Comparison of ENCODE assay signal across 23 mouse cellular contexts in the genomic region with DNA sequence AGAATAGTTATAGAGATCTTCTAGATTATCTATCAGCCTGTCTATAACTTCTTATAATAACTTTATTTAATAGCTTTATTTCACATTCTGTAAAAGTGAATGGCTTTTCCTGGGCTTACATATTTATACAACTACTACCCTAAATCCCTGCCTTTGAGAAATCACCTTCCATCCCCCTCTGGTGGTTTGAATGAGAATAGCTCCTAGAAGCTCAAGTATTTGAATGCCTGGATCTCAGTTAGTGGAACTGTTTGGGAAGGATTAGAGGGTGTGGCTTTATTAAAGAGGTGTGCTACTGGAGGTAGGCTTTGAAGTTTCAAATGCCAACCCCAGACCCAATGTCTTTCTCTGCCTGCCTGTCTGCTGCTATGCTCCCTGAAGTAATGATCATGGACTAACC. TPM values are rescaled to one million over a fixed set of nuclear protein-coding genes. Genes with fewer than 3 reads are reported as not detected.
DNase-seq lines count a peak whose midpoint lies in the region; ATAC-seq and TF ChIP-seq lines count a peak whose summit lies in the region.
"Had no signal": no experiment of that assay in that cellular context is flagged by ENCODE, and none has a peak within 500 bp of the region (broad histone marks: within the 10 kb centered on the region; RNA-seq: fewer than 3 reads in every experiment).

No protein-coding gene starts in this region.

- H3K4me1 ChIP-seq in liver, postnatal 0 days (ENCODE audit: insufficient read depth): peaks cover 14% of the 10 kb centered on the region
- H3K4me1 ChIP-seq in liver, embryonic 12.5 days: peaks cover 31% of the 10 kb centered on the region
- H3K4me1 ChIP-seq in E14TG2a.4 (replicated peaks; ENCODE audit: low read depth, low read length): peaks cover 39% of the 10 kb centered on the region
- peaks cover 12% of the 10 kb centered on the region for H3K4me1 ChIP-seq in hindbrain, embryonic 10.5 days (replicated peaks)
- H3K4me1 ChIP-seq: embryonic facial prominence, embryonic 15.5 days had no signal

- no peak overlapping the region for H3K4me2 ChIP-seq in liver, postnatal 0 days (ENCODE audit: low read depth, low read length)
- no peak overlapping the region for H3K4me2 ChIP-seq in liver, embryonic 12.5 days
- H3K4me2 ChIP-seq: embryonic facial prominence, embryonic 15.5 days; heart, embryonic 13.5 days; limb, embryonic 12.5 days; liver, embryonic 15.5 days; neural tube, embryonic 12.5 days had no signal

- H3K36me3 ChIP-seq in liver, postnatal 0 days (replicated peaks; ENCODE audit: insufficient read depth, low read length): no peaks in the 10 kb centered on the region
- H3K36me3 ChIP-seq in liver, embryonic 12.5 days: peaks cover 5% of the 10 kb centered on the region; the same call in 1 of the 2 replicates
- no peaks in the 10 kb centered on the region for H3K36me3 ChIP-seq in E14TG2a.4 (ENCODE audit: insufficient read depth, low read length)
- H3K36me3 ChIP-seq in hindbrain, embryonic 10.5 days: peaks cover 9% of the 10 kb centered on the region; the same call in 1 of the 2 replicates
- H3K36me3 ChIP-seq: embryonic facial prominence, embryonic 15.5 days; heart, embryonic 13.5 days; limb, embryonic 12.5 days; liver, embryonic 15.5 days; neural tube, embryonic 12.5 days had no signal

- ATAC-seq in liver, postnatal 0 days: no peak
- ATAC-seq in liver, embryonic 12.5 days: no peak
- ATAC-seq: forebrain, embryonic 16.5 days; hindbrain, postnatal 0 days had no signal

- TF ChIP-seq CTCF in liver, postnatal 0 days (IDR thresholded peaks at IDR 0.05; ENCODE audit: low read depth): peak; percentile 40
- peak; percentile 45 for TF ChIP-seq CTCF in E14TG2a.4 (conservative IDR thresholded peaks at IDR 0.05; ENCODE audit: low read length)

- DNase-seq in heart, adult 11 months: peak; percentile 68
- no peak for DNase-seq in heart, postnatal 10 days
- DNase-seq in liver, postnatal 0 days: no peak
- DNase-seq in ZHBTc4 (ENCODE audit: low read depth, low spot score): peak; percentile 85
- DNase-seq in right cerebral cortex, adult 2 months (ENCODE audit: low spot score in 2 of 2): no peak
- DNase-seq in hindbrain, embryonic 10.5 days (ENCODE audit: low spot score): no peak
- DNase-seq: cerebellum, adult 2 months; cerebellum, postnatal 36 days; kidney, adult 2 months; kidney, postnatal 25 days; layer of hippocampus, adult 9-11 months; right cerebral cortex, adult 18-20 months had no signal

- H3K27ac ChIP-seq in liver, postnatal 0 days (ENCODE audit: low read depth): no peak overlapping the region
- no peak overlapping the region for H3K27ac ChIP-seq in liver, embryonic 12.5 days
- H3K27ac ChIP-seq in hindbrain, embryonic 10.5 days: no peak overlapping the region
- H3K27ac ChIP-seq: embryonic facial prominence, embryonic 15.5 days; heart, embryonic 13.5 days; hindbrain, postnatal 0 days; limb, embryonic 12.5 days; macrophage; midbrain, embryonic 10.5 days; neural tube, embryonic 12.5 days had no signal

- TF ChIP-seq EP300 in liver, postnatal 0 days (IDR thresholded peaks at IDR 0.05; ENCODE audit: low read depth): no peak

- H3K9ac ChIP-seq in liver, postnatal 0 days (replicated peaks): no peak overlapping the region
- H3K9ac ChIP-seq in liver, embryonic 12.5 days: no peak overlapping the region
- H3K9ac ChIP-seq: embryonic facial prominence, embryonic 15.5 days; heart, embryonic 13.5 days; limb, embryonic 12.5 days; liver, embryonic 15.5 days; neural tube, embryonic 12.5 days had no signal

- no peaks in the 10 kb centered on the region for H3K27me3 ChIP-seq in liver, postnatal 0 days (ENCODE audit: insufficient read depth, low read length)
- no peaks in the 10 kb centered on the region for H3K27me3 ChIP-seq in liver, embryonic 12.5 days (replicated peaks)
- no peaks in the 10 kb centered on the region for H3K27me3 ChIP-seq in E14TG2a.4 (ENCODE audit: insufficient read depth, low read length)
- H3K27me3 ChIP-seq in hindbrain, embryonic 10.5 days (ENCODE audit: insufficient read depth, poor library complexity, severe bottlenecking): no peaks in the 10 kb centered on the region
- H3K27me3 ChIP-seq: embryonic facial prominence, embryonic 15.5 days; heart, embryonic 13.5 days; limb, embryonic 12.5 days; liver, embryonic 15.5 days; neural tube, embryonic 12.5 days had no signal

- H3K4me3 ChIP-seq in liver, postnatal 0 days (ENCODE audit: low read depth, low read length): no peak overlapping the region
- no peak overlapping the region for H3K4me3 ChIP-seq in liver, embryonic 12.5 days
- no peak overlapping the region for H3K4me3 ChIP-seq in E14TG2a.4 (replicated peaks; ENCODE audit: low read length)
- H3K4me3 ChIP-seq in hindbrain, embryonic 10.5 days: no peak overlapping the region
- H3K4me3 ChIP-seq: embryonic facial prominence, embryonic 15.5 days; heart, embryonic 13.5 days; limb, embryonic 12.5 days; liver, embryonic 15.5 days; midbrain, embryonic 10.5 days; neural tube, embryonic 12.5 days had no signal

- H3K9me3 ChIP-seq in liver, postnatal 0 days (ENCODE audit: low read length): peaks cover 4% of the 10 kb centered on the region
- peaks cover 5% of the 10 kb centered on the region for H3K9me3 ChIP-seq in liver, embryonic 12.5 days (replicated peaks)
- peaks cover 6% of the 10 kb centered on the region for H3K9me3 ChIP-seq in E14TG2a.4 (ENCODE audit: low read length)
- H3K9me3 ChIP-seq in hindbrain, embryonic 10.5 days: peaks cover 8% of the 10 kb centered on the region; the same call in 1 of the 2 replicates
- H3K9me3 ChIP-seq: embryonic facial prominence, embryonic 15.5 days; liver, embryonic 15.5 days; neural tube, embryonic 12.5 days had no signal

- intact Hi-C loops in heart, postnatal 10 days (cut with DNase I): no loop called here

RNA-seq across cellular contexts. Expression of a gene that starts 10.0 kb away (rescaled TPM):
- total RNA-seq in heart, postnatal 10 days (2021): 10 to 100 TPM; 88.2 to 97.4 TPM
- 11.5 and 11.9 TPM in 2 replicates for polyA plus RNA-seq in liver, postnatal 0 days (2015; fragmentation: Nextera tagmentation; extraction: Ambion mirVana)
- 27.3 and 28.3 TPM in 2 replicates for polyA plus RNA-seq in liver, embryonic 12.5 days (2016; fragmentation: Nextera tagmentation; extraction: Ambion mirVana)
- 39.2 and 41.6 TPM in 2 replicates for polyA plus RNA-seq in hindbrain, embryonic 10.5 days (2016; fragmentation: Nextera tagmentation; extraction: Ambion mirVana)

RNA-seq across cellular contexts. Expression of a gene that starts 10.9 kb away (rescaled TPM):
- 10 to 100 TPM; 36.9 to 37.8 TPM for total RNA-seq in heart, postnatal 10 days (2021)
- 14.9 and 17.2 TPM in 2 replicates for polyA plus RNA-seq in liver, postnatal 0 days (2015; fragmentation: Nextera tagmentation; extraction: Ambion mirVana)
- polyA plus RNA-seq in liver, embryonic 12.5 days (2016; fragmentation: Nextera tagmentation; extraction: Ambion mirVana): 17.2 and 17.7 TPM in 2 replicates
- 38.6 and 48.6 TPM in 2 replicates for polyA plus RNA-seq in hindbrain, embryonic 10.5 days (2016; fragmentation: Nextera tagmentation; extraction: Ambion mirVana)

Comparison
In these comparisons a context has a peak if more than half of its experiments do, and no peak if none do; other contexts are left out.
1. DNase-seq: peak in heart, adult 11 months (single experiment) and ZHBTc4 (single experiment); none in heart, postnatal 10 days (0 of 2), liver, postnatal 0 days (single experiment), right cerebral cortex, adult 2 months (0 of 2) and hindbrain, embryonic 10.5 days (single experiment).